Mouse (Mus musculus): Measurements from ENCODE around the gene Etnppl.

The Etnppl gene

DNA sequence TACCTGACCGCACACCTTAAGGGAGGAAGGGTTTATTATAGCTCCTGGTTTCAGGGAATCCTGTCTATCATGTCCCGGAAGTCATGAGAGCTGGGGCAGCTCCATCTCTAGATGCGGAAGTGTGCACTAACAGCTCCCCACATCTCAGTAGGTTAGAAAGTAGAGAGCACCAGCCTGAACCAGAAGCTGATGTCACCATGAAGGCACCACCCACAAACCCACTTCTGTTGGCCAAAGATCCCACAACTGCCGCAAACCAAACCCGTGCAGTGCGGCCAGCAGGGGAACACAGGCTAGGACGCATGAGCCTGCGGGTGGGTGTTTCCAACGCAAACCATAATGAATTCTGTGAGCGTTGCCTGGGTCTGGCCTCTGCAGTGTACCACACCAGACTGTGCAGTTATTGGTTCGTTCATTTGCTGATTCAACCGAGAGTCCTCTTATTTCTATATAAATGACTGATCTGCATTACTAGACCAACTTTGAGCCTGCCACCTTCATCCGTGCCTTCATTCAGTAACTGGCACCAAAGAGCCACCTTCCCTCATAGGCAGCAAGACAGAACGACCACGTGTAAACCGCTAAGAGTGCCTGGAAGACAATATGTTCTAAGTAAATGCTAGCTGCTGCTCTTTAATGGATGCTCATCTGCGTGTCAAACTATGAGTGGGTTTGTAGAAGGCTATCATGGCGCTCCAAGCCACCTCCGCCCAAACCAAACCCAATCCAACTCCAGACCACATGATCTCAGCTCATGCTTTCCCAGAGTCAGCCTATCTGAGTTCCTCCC, 60.6 kb downstream of the Etnppl start:
- DNase-seq, result no peak

DNA sequence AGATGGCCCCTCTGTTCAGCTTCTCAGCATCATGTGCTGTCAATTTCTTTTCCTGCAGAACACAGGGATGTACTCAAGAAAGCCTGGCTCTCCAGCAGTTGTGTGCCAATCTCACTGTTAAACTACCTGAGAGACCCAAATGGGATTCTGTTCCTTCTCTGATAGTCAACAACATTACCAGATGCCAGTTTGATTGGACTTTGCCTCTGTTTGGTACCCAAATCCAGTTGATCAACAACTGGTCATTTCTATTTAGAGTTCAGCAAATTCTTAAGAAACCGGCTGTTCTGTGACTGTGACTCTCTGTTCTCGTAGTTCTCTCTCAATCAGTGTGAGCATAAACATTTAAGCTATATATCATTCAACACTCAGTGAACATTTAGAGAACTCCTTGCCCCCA, 64.0 kb downstream of the Etnppl start:
- DNase-seq, result no peak

DNA sequence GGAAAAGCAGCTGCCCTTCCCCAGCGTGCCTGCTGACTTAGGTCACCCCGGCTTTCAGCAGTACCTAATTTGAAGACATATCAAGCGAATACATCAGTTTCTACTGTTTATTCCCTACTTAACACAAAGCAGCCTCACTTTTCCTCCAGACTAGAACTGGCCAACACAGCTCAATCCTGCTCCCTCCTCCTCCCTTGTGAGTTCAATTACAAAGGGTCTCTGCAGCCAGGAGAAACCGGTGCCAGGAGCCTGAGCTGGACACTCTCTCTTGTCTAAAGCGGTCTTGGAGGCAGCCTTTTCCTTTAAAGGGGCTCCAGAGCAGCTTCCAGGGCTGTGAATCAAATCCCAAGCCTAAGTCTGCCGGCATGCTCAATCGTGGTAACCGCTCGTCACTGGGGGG, 64.9 kb downstream of the Etnppl start:
- DNase-seq, result no peak

DNA sequence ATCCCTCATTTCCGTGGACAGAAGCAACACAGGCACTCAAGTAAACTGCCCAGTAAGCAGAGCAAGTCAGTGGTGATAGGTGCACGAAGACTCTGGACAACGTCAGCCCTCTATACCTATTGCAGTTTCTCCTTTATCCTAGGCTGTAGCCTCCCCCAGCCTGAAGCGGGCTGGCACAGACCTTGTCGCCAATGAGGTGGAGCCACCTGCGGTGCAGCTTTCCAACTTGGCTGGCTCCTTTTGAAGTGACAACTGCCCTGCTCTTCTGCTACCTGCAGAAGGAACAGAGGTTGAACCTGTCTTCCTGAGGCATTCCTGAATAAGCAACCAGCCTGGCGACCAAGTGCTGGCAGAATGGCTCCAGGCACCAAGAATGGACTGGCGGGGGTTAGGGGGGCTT, 66.6 kb downstream of the Etnppl start:
- no peak for DNase-seq

DNA sequence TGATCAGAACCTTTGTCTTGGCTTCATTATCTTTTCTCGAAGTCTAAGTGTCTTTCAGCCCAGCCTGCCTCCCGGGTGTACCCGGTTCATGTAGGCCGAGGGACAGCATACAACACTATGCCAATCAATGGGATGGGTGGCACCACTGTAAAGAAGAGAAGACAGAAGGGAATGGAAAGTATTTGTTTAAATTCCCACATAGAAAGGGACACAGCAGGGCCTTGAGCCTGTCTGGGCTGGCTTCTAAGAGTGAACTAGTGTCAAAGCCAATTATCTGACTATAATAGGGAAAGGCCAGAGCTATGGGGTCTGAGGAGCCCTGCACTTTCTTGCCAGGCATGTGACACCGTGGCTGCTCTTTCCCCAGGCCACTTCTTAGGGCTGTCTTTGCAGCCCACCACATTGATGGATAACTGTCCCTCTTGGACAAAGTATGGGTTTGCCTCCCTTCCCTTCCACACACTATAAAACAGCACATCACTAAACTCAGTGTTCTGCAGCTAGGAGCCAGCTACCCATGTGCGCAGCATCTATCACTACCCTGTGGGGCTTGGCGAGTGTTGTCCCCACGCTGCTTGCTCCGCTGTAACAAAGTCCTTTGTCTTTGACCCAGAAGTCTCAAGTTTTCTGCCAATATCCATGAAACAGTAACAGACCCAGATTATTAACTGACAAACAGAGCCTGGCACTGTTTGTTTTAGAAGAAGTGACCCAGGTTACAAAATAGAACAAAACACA, 67.2 kb downstream of the Etnppl start:
- DNase-seq, result no peak

DNA sequence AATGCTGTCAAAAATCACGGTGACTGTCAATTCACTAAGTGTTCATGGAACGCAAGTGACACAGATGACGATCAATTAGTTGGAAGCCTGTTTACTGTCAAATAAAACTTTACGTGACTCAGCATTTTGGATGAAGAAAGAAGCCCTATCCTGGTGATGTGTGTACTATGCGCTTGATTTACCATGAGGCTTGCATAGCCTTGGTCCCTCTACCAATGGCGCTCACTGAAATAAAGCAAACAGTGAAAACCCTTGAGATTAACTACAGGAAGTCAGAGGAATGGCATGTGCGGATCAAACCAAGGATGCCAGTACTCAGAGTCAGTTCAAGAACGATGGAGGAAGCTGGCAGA, 67.7 kb downstream of the Etnppl start:
- no peak for DNase-seq

DNA sequence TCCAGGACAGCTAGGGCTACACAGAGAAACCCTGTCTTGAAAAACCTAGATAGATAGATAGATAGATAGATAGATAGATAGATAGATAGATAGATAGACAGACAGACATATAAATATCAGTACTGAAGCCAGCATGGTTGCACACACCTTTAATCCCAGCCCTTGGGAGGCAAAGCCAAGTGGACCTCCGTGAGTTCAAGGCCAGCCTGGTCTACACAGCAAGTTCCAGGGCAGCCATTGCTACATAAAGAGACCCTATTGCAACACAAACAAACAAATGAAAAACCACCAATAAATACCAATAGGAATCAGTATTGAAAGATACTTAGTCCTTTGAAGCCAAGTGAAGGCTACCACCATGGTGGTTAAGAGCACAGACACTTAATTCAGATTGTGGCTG, 69.8 kb downstream of the Etnppl start:
- no peak for DNase-seq
